Mouse (Mus musculus) thymus, postnatal 10 days (tissue): ENCODE results near the gene Spast.

Source experiments
- DNase-seq, 2 experiments: peaks; one replicate each; pipeline ENCODE4 v3.0.0; 2021; ENCODE audit warnings: low spot score in 2 of 2

The Spast gene

DNA sequence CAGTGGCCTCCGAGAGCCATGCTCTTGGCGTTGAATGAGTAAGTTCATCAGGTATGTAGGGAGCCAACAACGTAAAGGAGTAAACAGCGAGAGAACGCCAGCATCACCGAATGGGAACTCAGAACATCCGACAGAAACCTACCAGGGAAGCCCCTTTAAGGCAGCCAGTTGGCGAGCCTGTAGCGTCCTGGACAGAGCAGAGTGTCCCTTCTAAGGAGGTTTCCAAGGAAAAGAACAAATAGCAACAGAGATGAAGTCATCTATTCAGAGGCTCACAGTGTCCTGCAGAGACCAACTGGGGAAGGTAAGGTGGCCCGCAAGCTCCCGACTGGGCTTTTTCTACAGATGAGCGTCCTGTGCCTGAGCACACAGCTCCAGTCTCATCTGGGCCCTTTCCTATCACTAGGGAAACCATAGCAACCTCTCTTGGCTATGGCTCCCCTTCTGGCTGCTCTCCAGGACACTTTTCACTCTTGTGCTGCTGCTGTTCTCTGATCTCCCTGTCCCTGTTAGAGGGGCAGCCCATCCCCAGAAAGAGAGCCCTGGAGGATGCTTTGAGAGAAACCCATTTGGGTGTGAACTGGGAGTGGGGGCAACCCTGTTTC, 85.7 kb downstream of the Spast start:
- no peak for DNase-seq

DNA sequence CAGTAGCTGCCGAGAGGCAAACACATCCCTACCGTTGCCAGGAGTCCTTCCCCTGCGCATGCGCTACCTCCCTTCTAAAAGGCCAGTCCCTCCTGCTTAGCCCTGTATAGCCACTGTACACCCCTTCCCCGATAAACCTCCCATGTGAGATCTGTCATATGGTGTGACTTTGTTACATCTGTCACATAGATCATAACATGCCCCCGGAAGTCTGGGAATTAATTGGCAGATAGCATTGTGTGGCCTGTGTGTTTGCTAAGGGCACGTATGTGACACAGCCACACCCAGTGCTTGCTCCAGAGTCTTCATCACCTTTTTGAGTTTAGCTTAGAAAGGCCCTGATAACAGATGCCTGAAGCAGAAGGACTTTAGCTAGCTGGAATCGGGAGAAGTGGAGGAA, 91.3 kb downstream of the Spast start:
- no peak for DNase-seq

DNA sequence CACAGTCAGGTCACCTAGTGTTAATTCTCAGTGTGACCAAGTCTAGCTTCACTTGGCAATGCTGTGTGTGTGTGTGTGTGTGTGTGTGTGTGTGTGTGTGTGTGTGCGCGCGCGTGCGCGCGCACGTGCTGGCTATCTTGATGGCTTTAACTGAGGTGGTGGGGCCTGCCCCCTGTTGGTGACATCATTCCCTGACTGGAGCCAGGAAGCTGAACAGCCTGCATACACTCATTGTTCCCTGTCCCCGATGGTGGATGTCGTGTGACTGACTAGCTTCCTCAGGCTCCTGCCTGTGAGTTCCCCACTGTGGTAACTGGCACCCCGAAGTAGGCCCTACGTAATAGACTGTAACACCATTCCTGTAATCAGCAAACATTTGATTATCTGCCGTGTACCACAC, 92.7 kb downstream of the Spast start:
- no peak for DNase-seq

DNA sequence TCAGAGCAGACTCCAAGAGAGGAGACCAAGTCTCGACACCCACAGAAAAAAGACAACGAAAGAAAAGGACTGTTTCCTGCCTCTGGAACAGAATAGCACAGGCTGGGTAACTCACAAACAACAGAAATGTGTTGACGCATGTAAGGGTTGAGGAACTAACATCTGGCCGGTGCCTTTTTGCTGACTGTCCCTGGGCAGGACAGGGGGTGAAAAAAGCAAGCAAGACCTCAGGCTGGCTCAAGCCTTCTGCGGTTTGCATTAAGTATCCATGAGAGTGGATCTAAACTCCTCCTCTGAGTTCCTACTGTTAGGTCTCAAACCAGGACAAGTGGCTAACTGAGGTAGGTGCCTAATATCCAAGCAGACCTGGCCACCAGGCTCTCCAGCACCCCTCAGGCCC, 93.8 kb downstream of the Spast start:
- DNase-seq: no peak

DNA sequence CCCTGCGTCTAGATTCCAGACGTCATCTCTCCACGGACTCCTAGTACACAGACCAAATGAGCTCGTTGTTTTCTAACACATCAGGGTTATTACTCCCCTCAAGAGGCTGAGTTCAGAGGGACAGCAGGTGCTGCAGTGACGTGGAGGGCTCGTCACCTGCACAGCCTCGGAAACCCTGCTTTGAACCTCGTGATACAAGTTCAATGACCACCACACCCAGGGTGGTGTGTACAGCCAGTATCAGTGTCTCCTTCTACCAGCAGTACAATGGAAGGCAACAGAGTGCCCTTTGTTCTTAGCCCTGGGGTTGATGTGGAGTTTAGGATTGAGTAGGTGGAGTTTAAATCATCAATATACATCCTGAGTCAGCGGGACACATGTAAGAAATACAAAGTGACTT, 99.0 kb downstream of the Spast start:
- DNase-seq: no peak

DNA sequence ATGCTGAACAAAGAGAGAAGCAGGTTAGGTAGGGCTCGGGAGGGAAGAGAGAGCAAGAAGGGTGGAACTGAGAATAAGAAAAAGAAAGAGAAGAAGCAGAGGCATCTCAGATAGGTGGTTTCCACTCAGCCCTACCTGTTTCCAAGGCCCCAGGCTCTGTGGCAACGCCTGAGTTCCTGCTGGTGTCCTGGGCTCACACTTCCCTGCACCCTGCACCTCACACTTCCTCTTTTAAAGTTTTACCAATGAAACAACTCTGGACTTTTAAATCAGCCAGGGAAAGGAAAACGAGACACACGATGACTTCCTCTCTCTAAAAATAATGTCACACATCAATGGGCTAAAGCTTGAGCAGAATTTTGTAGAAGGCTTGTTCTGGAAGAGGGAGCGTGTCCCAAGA, 101.7 kb downstream of the Spast start:
- DNase-seq: no peak
